Mouse (Mus musculus): ENCODE data around the gene Mettl5.

GRCm38 (mm10) chr2:69830116-69830515 lies 55.3 kb downstream of the Mettl5 start:
- TF ChIP-seq GATA1 (IDR thresholded peaks at IDR 0.05; ENCODE audit: low read length) (no peak), TAL1 (IDR thresholded peaks at IDR 0.05; ENCODE audit: low read length) (no peak)
